Mouse (Mus musculus): Measurements from ENCODE around the gene Tfb1m. TPM values are rescaled to one million over a fixed set of nuclear protein-coding genes. Genes with fewer than 3 reads are reported as not detected.

The Tfb1m gene
- polyA plus RNA-seq, 1 experiment from 2014 or later = 21.1 TPM

DNA sequence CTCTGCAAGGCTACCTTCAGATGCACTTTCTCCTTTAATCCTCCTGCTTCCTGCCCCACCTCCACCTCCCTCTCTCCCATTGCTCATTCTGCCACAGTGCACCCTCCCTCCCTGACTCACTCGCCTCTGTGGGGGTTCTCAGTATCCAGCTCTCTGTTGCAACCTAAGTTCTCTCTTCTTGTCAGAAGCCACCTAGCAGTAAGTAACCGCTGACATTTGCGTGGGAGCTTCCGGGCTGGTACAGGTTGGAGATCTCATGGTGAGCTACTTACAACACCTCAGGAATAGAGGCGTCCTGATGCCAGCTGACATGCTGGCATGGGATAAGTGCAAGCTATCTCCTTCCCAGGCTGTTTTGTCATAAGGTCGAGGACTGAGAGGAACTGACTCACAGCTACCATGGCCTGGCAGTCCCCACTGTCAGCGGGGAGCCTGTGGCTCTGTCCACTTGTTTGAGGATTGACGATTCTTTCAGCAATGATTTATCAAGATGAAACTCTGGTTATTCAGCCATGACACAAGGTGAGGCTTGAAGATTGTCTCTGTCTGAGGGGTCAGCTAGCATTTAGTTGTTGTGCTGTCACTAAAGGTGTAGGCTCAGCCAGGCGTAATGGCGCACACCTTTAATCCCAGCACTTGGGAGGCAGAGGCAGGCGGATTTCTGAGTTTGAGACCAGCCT lies 67.2 kb downstream of the Tfb1m start:
- 83% methylated on average over 11 of the region's 11 CpGs for WGBS
- no peak overlapping the region for H3K4me3 ChIP-seq (ENCODE audit: low read depth, low read length)
- ATAC-seq (replicated peaks; ENCODE audit: low FRiP score) (no peak), DNase-seq (ENCODE audit: low spot score) (no peak)
- H3K27me3 ChIP-seq (ENCODE audit: control insufficient read depth, insufficient read depth, low read length) = no peaks in the 10 kb centered on the region
- H3K9ac ChIP-seq (ENCODE audit: low read length) = no peak overlapping the region
- no peaks in the 10 kb centered on the region for H3K9me3 ChIP-seq (ENCODE audit: control insufficient read depth, low read length)
- H3K4me2 ChIP-seq (ENCODE audit: low read depth, low read length, severe bottlenecking) = no peak overlapping the region
- no peak overlapping the region for H3K27ac ChIP-seq (ENCODE audit: low read depth, low read length)
- no peaks in the 10 kb centered on the region for H3K36me3 ChIP-seq (ENCODE audit: control insufficient read depth, insufficient read depth, low read length)
- H3K4me1 ChIP-seq (replicated peaks; ENCODE audit: control insufficient read depth, insufficient read depth, low read length) = no peaks in the 10 kb centered on the region

DNA sequence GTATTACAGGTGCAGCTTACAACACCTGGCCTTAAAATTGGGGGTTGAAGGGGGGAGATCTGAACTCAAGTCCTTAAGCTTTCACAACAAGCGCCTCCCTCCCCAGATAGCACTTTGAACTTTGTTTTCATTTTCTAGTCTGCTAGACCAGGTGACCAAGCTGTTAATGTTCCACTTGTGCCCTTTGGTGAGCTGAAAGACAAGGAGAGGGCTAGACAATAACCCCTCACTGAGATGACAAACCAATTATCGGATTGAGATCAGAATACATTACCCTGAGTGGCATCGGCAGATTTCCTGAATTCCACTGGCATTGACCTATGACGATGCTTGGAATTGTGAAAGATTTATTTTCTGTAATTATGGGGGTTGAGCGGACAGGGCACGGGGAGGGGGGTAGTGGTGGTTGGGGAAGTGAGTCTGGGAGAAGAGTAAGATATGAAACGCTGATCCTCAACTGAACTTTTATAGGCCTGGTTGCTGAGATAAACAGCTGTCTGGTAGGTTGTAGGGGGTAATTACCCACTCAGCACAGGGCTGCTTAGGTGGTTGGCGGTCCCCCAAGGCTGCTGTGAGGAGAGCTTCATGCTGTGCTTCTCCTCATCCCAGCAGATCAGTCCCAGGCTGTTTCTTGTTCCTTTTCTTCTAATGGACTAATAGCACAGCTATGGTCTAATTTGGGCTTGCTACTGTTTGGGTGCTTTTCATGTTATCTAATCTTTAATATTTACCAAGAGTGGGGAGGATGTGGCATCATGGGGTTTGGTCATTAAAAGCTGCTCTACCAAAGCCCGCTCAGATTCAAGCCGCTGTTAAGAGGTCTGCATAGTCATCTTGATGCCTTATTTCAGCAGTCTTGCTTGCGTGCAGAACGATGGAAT lies 69.6 kb downstream of the Tfb1m start:
- no peaks in the 10 kb centered on the region for H3K4me1 ChIP-seq (replicated peaks; ENCODE audit: control insufficient read depth, insufficient read depth, low read length)
- 74% methylated on average over 12 of the region's 12 CpGs for WGBS
- DNase-seq (ENCODE audit: low spot score) = no peak

DNA sequence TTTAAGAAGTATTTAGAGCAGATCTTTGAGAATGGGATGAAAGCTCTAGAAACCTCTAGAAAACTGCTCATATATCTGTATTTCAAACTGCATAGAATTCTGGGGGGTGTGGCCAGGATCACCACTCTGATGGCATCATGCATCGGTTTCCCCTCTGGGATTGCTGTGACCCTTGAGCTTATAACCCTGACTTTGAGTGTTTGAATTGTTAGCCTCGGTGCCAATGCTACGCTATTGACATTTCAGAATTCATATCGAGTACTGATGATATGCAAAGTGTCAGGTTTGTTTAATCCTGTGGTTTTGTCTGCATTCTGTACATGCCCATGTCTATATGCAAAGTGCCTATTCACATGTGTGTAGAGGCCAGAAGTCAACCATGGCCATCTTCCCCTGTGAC lies 70.4 kb downstream of the Tfb1m start:
- WGBS = 92% methylated on average over 4 of the region's 4 CpGs
- H3K36me3 ChIP-seq (ENCODE audit: control insufficient read depth, insufficient read depth, low read length) = no peaks in the 10 kb centered on the region
- no peaks in the 10 kb centered on the region for H3K4me1 ChIP-seq (replicated peaks; ENCODE audit: control insufficient read depth, insufficient read depth, low read length)
- no peak overlapping the region for H3K9ac ChIP-seq (ENCODE audit: low read length)
- DNase-seq (ENCODE audit: low spot score) (no peak), ATAC-seq (replicated peaks; ENCODE audit: low FRiP score) (no peak)
- no peaks in the 10 kb centered on the region for H3K27me3 ChIP-seq (ENCODE audit: control insufficient read depth, insufficient read depth, low read length)
- no peak overlapping the region for H3K4me2 ChIP-seq (ENCODE audit: low read depth, low read length, severe bottlenecking)
- H3K27ac ChIP-seq (ENCODE audit: low read depth, low read length) = no peak overlapping the region
- H3K9me3 ChIP-seq (ENCODE audit: control insufficient read depth, low read length) = no peaks in the 10 kb centered on the region
- no peak overlapping the region for H3K4me3 ChIP-seq (ENCODE audit: low read depth, low read length)

More for the DNA sequence above, 69.6 kb downstream of the Tfb1m start:
- Histone ChIP-seq H3K9ac (ENCODE audit: low read length) (no peak overlapping the region), H3K27me3 (ENCODE audit: control insufficient read depth, insufficient read depth, low read length) (no peaks in the 10 kb centered on the region), H3K4me3 (ENCODE audit: low read depth, low read length) (no peak overlapping the region), H3K9me3 (ENCODE audit: control insufficient read depth, low read length) (no peaks in the 10 kb centered on the region), H3K36me3 (ENCODE audit: control insufficient read depth, insufficient read depth, low read length) (no peaks in the 10 kb centered on the region), H3K4me2 (ENCODE audit: low read depth, low read length, severe bottlenecking) (no peak overlapping the region), H3K27ac (ENCODE audit: low read depth, low read length) (no peak overlapping the region)
- ATAC-seq (replicated peaks; ENCODE audit: low FRiP score) = peak; percentile 44; the same call in 1 of the 2 replicates

DNA sequence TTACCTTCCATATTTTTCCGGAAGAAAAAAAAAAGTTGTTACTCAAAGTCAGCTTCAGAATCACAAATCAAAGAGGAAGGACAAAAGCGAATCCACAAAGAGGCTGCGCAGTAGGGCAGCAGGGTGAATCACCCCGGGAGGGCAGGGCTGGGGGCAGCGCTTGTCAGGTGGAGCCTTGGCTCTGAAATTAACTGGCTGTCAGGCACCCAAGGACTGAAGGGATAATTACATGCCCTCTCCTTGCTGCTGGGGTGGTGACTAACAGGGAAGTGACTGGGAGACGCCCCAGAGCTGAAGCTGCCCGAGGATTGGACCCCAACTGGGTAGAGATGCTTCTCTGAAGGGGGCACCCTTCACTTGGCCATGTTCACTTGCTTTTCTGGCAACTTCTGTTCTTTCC lies 71.7 kb downstream of the Tfb1m start:
- no peak overlapping the region for H3K4me2 ChIP-seq (ENCODE audit: low read depth, low read length, severe bottlenecking)
- 76% methylated on average over 7 of the region's 7 CpGs for WGBS
- DNase-seq (ENCODE audit: low spot score) (no peak), ATAC-seq (replicated peaks; ENCODE audit: low FRiP score) (no peak)
- H3K36me3 ChIP-seq (ENCODE audit: control insufficient read depth, insufficient read depth, low read length) = no peaks in the 10 kb centered on the region
- no peaks in the 10 kb centered on the region for H3K4me1 ChIP-seq (replicated peaks; ENCODE audit: control insufficient read depth, insufficient read depth, low read length)
- H3K4me3 ChIP-seq (ENCODE audit: low read depth, low read length) = no peak overlapping the region
- H3K27me3 ChIP-seq (ENCODE audit: control insufficient read depth, insufficient read depth, low read length) = no peaks in the 10 kb centered on the region
- H3K27ac ChIP-seq (ENCODE audit: low read depth, low read length) = no peak overlapping the region
- H3K9ac ChIP-seq (ENCODE audit: low read length) = no peak overlapping the region
- no peaks in the 10 kb centered on the region for H3K9me3 ChIP-seq (ENCODE audit: control insufficient read depth, low read length)

DNA sequence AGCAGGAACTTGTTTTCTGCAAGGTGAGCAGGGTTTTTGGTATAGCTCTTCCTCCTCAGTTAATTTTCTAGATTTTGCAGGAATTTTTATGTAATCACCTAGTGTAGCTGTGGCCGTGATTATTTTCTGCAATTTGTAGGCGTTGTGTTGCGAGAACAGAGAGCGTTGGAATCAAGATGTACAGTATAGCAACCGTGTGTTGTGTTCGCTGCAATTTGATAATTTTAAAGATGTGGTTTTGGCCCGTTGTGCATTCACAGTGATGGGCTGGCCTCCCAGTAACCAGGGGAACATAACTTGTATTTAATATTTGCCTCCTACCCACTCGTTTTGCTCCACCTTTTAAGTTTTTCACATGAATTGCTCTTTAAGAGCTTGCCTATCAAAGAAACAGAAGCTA lies 74.5 kb downstream of the Tfb1m start:
- DNase-seq (ENCODE audit: low spot score) = no peak
- ATAC-seq (replicated peaks; ENCODE audit: low FRiP score) = no peak
- no peaks in the 10 kb centered on the region for H3K36me3 ChIP-seq (ENCODE audit: control insufficient read depth, insufficient read depth, low read length)
- H3K4me1 ChIP-seq (replicated peaks; ENCODE audit: control insufficient read depth, insufficient read depth, low read length) = no peaks in the 10 kb centered on the region
- no peaks in the 10 kb centered on the region for H3K27me3 ChIP-seq (ENCODE audit: control insufficient read depth, insufficient read depth, low read length)
- WGBS = 89% methylated on average over 8 of the region's 8 CpGs
- H3K4me2 ChIP-seq (ENCODE audit: low read depth, low read length, severe bottlenecking) = no peak overlapping the region
- H3K9ac ChIP-seq (ENCODE audit: low read length) = no peak overlapping the region
- no peak overlapping the region for H3K27ac ChIP-seq (ENCODE audit: low read depth, low read length)
- H3K9me3 ChIP-seq (ENCODE audit: control insufficient read depth, low read length) = no peaks in the 10 kb centered on the region
- no peak overlapping the region for H3K4me3 ChIP-seq (ENCODE audit: low read depth, low read length)

DNA sequence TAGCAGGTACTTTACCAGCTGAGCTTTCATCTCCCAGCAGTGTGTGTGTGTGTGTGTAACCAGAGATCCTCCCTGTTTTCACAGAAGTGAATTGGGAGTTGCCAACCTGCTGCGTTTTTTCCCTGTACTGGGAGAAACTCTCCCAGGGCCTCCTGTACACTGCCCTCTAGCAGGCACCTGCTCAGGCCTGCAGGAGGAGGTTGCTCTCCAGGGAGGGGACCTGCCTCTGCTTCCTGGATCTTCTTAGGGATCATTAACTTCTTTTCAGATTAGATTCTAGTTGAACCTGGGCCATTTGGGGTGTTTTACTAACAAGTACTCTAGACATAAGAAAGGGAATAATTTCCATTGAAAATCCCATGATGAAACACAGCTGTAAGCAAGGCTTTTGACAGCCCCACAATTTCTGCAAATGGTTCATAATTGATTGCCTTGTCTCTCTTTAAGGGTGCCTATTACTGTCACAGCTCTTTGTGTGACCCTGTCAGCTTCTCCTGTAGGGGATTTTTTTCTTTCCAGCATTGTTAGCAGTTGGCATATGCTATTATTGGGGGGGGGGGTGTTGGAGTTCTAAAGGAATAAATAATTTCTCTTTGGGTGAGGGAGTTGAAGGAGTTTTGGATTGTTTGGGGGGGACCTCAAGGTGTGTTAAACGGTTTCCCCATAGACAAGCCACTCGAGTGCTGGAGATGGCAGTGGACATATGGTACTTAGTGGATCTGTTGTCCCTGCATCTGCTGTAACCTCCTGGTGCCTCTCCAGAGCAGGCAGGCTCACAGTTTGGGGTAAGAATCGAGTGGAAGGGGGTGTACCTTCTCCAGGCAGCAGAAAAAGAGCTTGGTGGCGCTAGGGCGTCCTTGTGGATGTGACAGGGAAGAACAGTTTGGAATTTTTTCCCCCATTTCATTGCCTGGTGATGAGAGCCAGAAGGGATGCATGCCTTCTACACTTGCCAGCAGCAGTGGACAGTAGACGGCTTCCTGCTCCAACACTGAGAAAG lies 75.7 kb downstream of the Tfb1m start:
- 65% methylated on average over 7 of the region's 7 CpGs for WGBS
- ATAC-seq (replicated peaks; ENCODE audit: low FRiP score) = no peak
- Histone ChIP-seq H3K9ac (ENCODE audit: low read length) (no peak overlapping the region), H3K9me3 (ENCODE audit: control insufficient read depth, low read length) (no peaks in the 10 kb centered on the region), H3K36me3 (ENCODE audit: control insufficient read depth, insufficient read depth, low read length) (no peaks in the 10 kb centered on the region), H3K27ac (ENCODE audit: low read depth, low read length) (peak overlapping the region; percentile 37; the same call in 1 of the 2 replicates), H3K27me3 (ENCODE audit: control insufficient read depth, insufficient read depth, low read length) (no peaks in the 10 kb centered on the region), H3K4me2 (ENCODE audit: low read depth, low read length, severe bottlenecking) (no peak overlapping the region), H3K4me1 (replicated peaks; ENCODE audit: control insufficient read depth, insufficient read depth, low read length) (no peaks in the 10 kb centered on the region), H3K4me3 (ENCODE audit: low read depth, low read length) (no peak overlapping the region)
- DNase-seq (ENCODE audit: low spot score) = no peak

DNA sequence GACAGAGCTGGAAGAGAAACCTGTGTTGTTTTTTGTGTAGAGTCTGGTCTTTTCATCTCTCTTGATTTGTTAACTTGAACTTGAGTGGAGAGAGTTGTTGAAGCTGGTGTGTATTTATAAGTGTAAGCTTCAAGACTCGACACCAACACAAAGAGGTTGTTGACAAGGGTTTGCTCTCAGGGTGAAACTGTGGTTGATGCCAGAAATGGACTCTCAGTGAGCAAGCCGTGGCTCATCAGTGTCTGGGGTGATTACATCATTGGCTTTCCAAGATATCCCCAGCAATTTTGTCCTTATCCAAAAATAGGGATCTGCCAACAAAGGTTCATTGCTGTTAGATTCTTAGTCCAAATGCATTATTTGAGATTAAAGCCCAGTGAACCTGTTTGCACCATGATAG lies 81.0 kb downstream of the Tfb1m start:
- H3K9ac ChIP-seq (ENCODE audit: low read length) = no peak overlapping the region
- no peak overlapping the region for H3K4me3 ChIP-seq (ENCODE audit: low read depth, low read length)
- H3K27ac ChIP-seq (ENCODE audit: low read depth, low read length) = no peak overlapping the region
- no peaks in the 10 kb centered on the region for H3K9me3 ChIP-seq (ENCODE audit: control insufficient read depth, low read length)
- H3K36me3 ChIP-seq (ENCODE audit: control insufficient read depth, insufficient read depth, low read length) = no peaks in the 10 kb centered on the region
- WGBS = 84% methylated on average over 2 of the region's 2 CpGs
- DNase-seq (ENCODE audit: low spot score) (no peak), ATAC-seq (replicated peaks; ENCODE audit: low FRiP score) (no peak)
- no peak overlapping the region for H3K4me2 ChIP-seq (ENCODE audit: low read depth, low read length, severe bottlenecking)
- no peaks in the 10 kb centered on the region for H3K27me3 ChIP-seq (ENCODE audit: control insufficient read depth, insufficient read depth, low read length)
- H3K4me1 ChIP-seq (replicated peaks; ENCODE audit: control insufficient read depth, insufficient read depth, low read length) = no peaks in the 10 kb centered on the region

DNA sequence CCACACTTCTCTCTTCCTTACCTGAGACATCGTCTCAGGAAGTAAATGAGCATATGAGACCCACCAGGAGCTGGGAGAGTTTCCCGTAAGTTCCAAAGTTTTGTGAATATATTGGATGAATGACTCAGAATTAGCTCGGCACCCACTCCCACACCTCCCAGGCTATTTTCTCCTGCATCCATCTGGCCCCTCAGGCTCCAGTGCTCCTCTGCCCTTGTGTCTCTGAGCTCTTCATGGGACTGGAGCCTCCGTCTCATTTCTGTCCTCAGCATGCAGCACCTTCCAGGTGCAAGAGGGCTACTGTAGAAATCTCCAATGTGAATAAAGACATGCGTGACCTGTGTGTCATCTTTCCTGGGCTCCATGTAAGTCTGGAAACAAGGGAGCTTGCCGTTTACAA lies 85.6 kb downstream of the Tfb1m start:
- Histone ChIP-seq H3K4me2 (ENCODE audit: low read depth, low read length, severe bottlenecking) (no peak overlapping the region), H3K36me3 (ENCODE audit: control insufficient read depth, insufficient read depth, low read length) (no peaks in the 10 kb centered on the region), H3K9ac (ENCODE audit: low read length) (no peak overlapping the region), H3K4me1 (replicated peaks; ENCODE audit: control insufficient read depth, insufficient read depth, low read length) (no peaks in the 10 kb centered on the region), H3K4me3 (ENCODE audit: low read depth, low read length) (no peak overlapping the region), H3K27me3 (ENCODE audit: control insufficient read depth, insufficient read depth, low read length) (no peaks in the 10 kb centered on the region), H3K9me3 (ENCODE audit: control insufficient read depth, low read length) (no peaks in the 10 kb centered on the region), H3K27ac (ENCODE audit: low read depth, low read length) (no peak overlapping the region)
- no peak for DNase-seq (ENCODE audit: low spot score)
- ATAC-seq (replicated peaks; ENCODE audit: low FRiP score) = no peak
- 83% methylated on average over 6 of the region's 6 CpGs for WGBS
